Mouse (Mus musculus) C2C12 (cell line): ENCODE data around the gene Gm37240. TPM values are rescaled to one million over a fixed set of nuclear protein-coding genes. Genes with fewer than 3 reads are reported as not detected.

Experiments used
- H3K27me3 ChIP-seq: one replicate; pipeline ENCODE4 v1.6.1; 2011; ENCODE audit not compliant: control insufficient read depth, insufficient read depth, insufficient read length
- H3K36me3 ChIP-seq: one replicate; pipeline ENCODE4 v1.6.1; 2011; ENCODE audit not compliant: control insufficient read depth, insufficient read depth
- H3K4me3 ChIP-seq: one replicate; pipeline ENCODE4 v1.5.1; 2011; ENCODE audit warnings: mild to moderate bottlenecking, control low read depth; ENCODE audit not compliant: poor library complexity, insufficient read depth, severe bottlenecking
- H3K79me2 ChIP-seq: one replicate; pipeline ENCODE4 v1.6.1; 2011; ENCODE audit not compliant: control insufficient read depth, insufficient read depth
- H3K79me3 ChIP-seq: one replicate; pipeline ENCODE4 v1.6.1; 2011; ENCODE audit warnings: low read depth, control low read depth
- H3ac ChIP-seq: one replicate; pipeline ENCODE3; 2011; ENCODE audit warnings: low read depth; ENCODE audit not compliant: control insufficient read depth, insufficient read length
- CEBPB ChIP-seq: IDR thresholded peaks from one replicate; pipeline ENCODE4 v1.6.1; 2011; ENCODE audit warnings: low read depth, mild to moderate bottlenecking, control low read depth, moderate library complexity
- CTCF ChIP-seq: IDR thresholded peaks from one replicate; pipeline ENCODE4 v1.5.1; 2011; ENCODE audit not compliant: control insufficient read depth, insufficient read depth, insufficient read length
- FOSL1 ChIP-seq: IDR thresholded peaks from one replicate; pipeline ENCODE4 v1.8.0; 2011; ENCODE audit warnings: mild to moderate bottlenecking, low read length; ENCODE audit not compliant: poor library complexity, insufficient read depth, severe bottlenecking
- MAX ChIP-seq: IDR thresholded peaks from one replicate; pipeline ENCODE4 v1.6.1; 2011; ENCODE audit warnings: mild to moderate bottlenecking, control low read depth
- MYOD1 ChIP-seq: IDR thresholded peaks from one replicate; pipeline ENCODE4 v1.6.1; 2011; ENCODE audit warnings: low read depth; ENCODE audit not compliant: control insufficient read depth, insufficient read length
- MYOG ChIP-seq: IDR thresholded peaks from one replicate; pipeline ENCODE4 v1.6.1; 2011; ENCODE audit not compliant: control insufficient read depth, insufficient read length; ENCODE audit errors: extremely low read depth
- USF1 ChIP-seq: IDR thresholded peaks from one replicate; pipeline ENCODE4 v1.6.1; 2011; ENCODE audit warnings: low read depth, mild to moderate bottlenecking, control low read depth, moderate library complexity
- polyA plus RNA-seq: library from polyadenylated mRNA; unstranded; fragments of >200 nt; fragmentation: generic; extraction: Trizol; gene quantifications from one replicate; pipeline ENCODE4 v1.2.1, GENCODE M21; 2012; ENCODE audit warnings: missing spikeins

The Gm37240 gene
- polyA plus RNA-seq, 1 experiment: 7.3 TPM

GRCm38 (mm10) chr3:84860669-84861068 lies 1026.6 kb downstream of the Gm37240 start:
- Histone ChIP-seq H3ac (no peak overlapping the region), H3K79me3 (peaks cover 17% of the 10 kb centered on the region), H3K27me3 (no peaks in the 10 kb centered on the region), H3K4me3 (no peak overlapping the region), H3K79me2 (peaks cover 32% of the 10 kb centered on the region), H3K36me3 (no peaks in the 10 kb centered on the region)
- TF ChIP-seq USF1 (no peak), CEBPB (no peak), MAX (no peak), MYOD1 (no peak), FOSL1 (no peak), CTCF (no peak), MYOG (no peak)

GRCm38 (mm10) chr3:84854440-84854839 lies 1032.9 kb downstream of the Gm37240 start:
- TF ChIP-seq MYOG: no peak
- no peak for TF ChIP-seq FOSL1
- no peak for TF ChIP-seq MYOD1
- TF ChIP-seq CEBPB: no peak

DNA sequence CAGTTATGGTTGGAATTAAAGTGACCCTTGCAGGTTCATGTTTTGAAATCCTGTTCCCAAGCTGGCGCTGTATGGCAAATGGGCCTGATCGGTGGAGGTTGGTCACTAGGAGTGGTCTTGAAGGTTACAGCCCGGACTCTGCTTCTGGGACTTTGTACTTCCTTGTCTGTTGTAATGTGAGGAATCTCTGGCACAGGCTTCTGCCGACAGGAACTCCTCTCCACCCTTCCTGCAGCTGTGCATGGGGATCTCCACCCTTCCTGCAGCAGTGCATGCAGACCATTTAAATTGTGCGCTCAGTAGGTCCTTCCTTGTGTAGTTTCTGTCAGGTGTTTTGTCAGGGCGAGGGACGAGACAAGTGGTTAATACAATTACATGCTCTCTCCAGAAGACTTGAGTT lies 1034.4 kb downstream of the Gm37240 start:
- Histone ChIP-seq H3K79me3 (peaks cover 13% of the 10 kb centered on the region), H3K4me3 (no peak overlapping the region), H3K36me3 (peaks cover 6% of the 10 kb centered on the region), H3ac (no peak overlapping the region), H3K79me2 (peaks cover 53% of the 10 kb centered on the region), H3K27me3 (no peaks in the 10 kb centered on the region)
- TF ChIP-seq CTCF (no peak), MYOG (no peak), USF1 (no peak), CEBPB (no peak), FOSL1 (no peak), MYOD1 (no peak), MAX (no peak)

More at GRCm38 (mm10) chr3:84854440-84854839, 1032.9 kb downstream of the Gm37240 start:
- Histone ChIP-seq H3K79me3 (peaks cover 16% of the 10 kb centered on the region), H3K4me3 (no peak overlapping the region), H3K36me3 (peaks cover 6% of the 10 kb centered on the region), H3K27me3 (no peaks in the 10 kb centered on the region), H3K79me2 (peaks cover 43% of the 10 kb centered on the region), H3ac (no peak overlapping the region)

DNA sequence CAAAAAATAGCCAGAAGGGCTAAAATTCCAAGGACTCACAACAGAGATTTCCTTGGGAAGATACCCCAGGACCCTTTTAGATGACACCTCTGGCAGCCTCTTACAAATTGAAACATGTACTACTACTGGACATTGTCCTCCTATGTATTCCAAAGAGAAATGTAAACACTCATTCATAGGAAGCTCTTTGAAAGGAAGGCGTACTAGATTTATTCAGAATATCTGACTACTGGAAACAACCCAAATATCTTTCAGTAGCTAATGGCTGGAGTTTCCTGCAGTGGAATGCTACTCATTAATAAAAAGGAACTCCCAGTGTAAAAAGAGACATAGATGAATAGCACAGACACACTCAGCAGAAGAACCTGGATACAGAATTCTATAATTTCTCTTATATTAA lies 1035.5 kb downstream of the Gm37240 start:
- peaks cover 59% of the 10 kb centered on the region for H3K79me2 ChIP-seq
- peaks cover 12% of the 10 kb centered on the region for H3K79me3 ChIP-seq
- no peak overlapping the region for H3ac ChIP-seq
- no peaks in the 10 kb centered on the region for H3K27me3 ChIP-seq
- TF ChIP-seq CEBPB (no peak), MAX (no peak), MYOG (no peak), FOSL1 (no peak), MYOD1 (no peak)
- peaks cover 6% of the 10 kb centered on the region for H3K36me3 ChIP-seq
- no peak overlapping the region for H3K4me3 ChIP-seq

- H3K36me3 ChIP-seq: peaks cover 6% of the 10 kb centered on the region
- no peaks in the 10 kb centered on the region for H3K27me3 ChIP-seq
- peaks cover 64% of the 10 kb centered on the region for H3K79me2 ChIP-seq
- peaks cover 11% of the 10 kb centered on the region for H3K79me3 ChIP-seq
- TF ChIP-seq USF1: no peak
- TF ChIP-seq MYOG: no peak
- H3K4me3 ChIP-seq: no peak overlapping the region
- H3ac ChIP-seq: no peak overlapping the region
Observed at GRCm38 (mm10) chr3:84850418-84850817, 1036.9 kb downstream of the Gm37240 start.

DNA sequence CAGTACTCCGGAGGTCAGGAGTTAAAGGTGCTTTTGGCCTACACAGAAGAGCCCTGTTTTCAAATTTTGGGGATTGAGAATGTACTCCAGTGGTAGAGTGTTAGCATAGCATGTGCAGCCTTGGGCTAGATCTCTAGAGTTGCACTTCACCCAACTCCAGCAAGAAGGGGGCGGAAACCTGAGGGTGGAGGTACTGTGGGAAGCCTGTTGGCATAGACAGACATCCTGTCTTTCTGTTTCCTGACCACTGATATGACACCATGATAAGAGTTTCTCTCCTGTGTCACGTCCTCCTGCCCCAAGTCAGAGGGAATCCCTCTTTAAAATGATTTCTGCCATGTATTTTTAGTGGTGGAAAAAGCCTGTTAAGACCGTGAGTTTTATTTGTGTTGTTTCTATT lies 1038.5 kb downstream of the Gm37240 start:
- Histone ChIP-seq H3K4me3 (no peak overlapping the region), H3ac (no peak overlapping the region), H3K79me2 (peaks cover 64% of the 10 kb centered on the region), H3K27me3 (no peaks in the 10 kb centered on the region), H3K36me3 (peaks cover 6% of the 10 kb centered on the region), H3K79me3 (peaks cover 15% of the 10 kb centered on the region)
- no peak for TF ChIP-seq FOSL1

DNA sequence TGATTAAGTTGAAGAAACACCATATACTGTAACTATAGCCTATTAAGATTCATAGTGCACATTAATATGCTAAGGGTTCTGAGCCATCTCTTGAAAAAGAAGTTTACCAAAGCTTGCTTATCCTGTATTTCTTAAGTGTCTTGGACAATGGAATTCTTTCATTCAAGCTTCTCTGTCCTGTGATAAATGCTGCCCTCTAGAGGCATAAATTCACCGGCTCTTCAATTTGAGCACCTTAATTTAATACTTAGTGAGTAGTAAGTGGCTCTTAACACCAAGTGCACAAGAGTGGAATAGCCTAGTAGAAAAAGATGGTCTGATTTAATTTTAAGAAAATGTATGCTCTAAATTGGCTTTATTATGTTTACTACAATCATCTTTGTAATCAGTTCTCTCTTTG lies 1043.7 kb downstream of the Gm37240 start:
- Histone ChIP-seq H3K79me3 (peaks cover 14% of the 10 kb centered on the region), H3K79me2 (peaks cover 57% of the 10 kb centered on the region), H3K27me3 (no peaks in the 10 kb centered on the region), H3K4me3 (no peak overlapping the region), H3K36me3 (no peaks in the 10 kb centered on the region), H3ac (no peak overlapping the region)
- no peak for TF ChIP-seq MYOG
- TF ChIP-seq MAX: no peak
- no peak for TF ChIP-seq MYOD1
- TF ChIP-seq CTCF: no peak
- no peak for TF ChIP-seq FOSL1
- TF ChIP-seq USF1: no peak
- TF ChIP-seq CEBPB: no peak
